Comparison of ENCODE assay signal across 13 mouse cellular contexts in genomic region chr6:30462822-30463221, GRCm38 (mm10). TPM values are rescaled to one million over a fixed set of nuclear protein-coding genes. Genes with fewer than 3 reads are reported as not detected.
DNase-seq lines count a peak whose midpoint lies in the region; ATAC-seq lines count a peak whose summit lies in the region.
"Had no signal": no experiment of that assay in that cellular context is flagged by ENCODE, and none has a peak within 500 bp of the region (broad histone marks: within the 10 kb centered on the region; RNA-seq: fewer than 3 reads in every experiment).

No protein-coding gene starts in this region.

- 16% methylated on average over 7 of the region's 7 CpGs for WGBS in heart, embryonic 12.5 days
- 16% methylated on average over 7 of the region's 7 CpGs for WGBS in lung, embryonic 16.5 days
- 26% methylated on average over 7 of the region's 7 CpGs for WGBS in intestine, embryonic 16.5 days

- DNase-seq in heart, adult 8-10 months (ENCODE audit: low spot score) = no peak
- no peak for DNase-seq in lung, postnatal 10 days
- DNase-seq in embryo, embryonic 10 days (ENCODE audit: low spot score) = peak; percentile 33
- no peak for DNase-seq in spleen, adult 12 weeks (ENCODE audit: low spot score)
- no peak for DNase-seq in frontal cortex, postnatal 25 days (ENCODE audit: low spot score in 2 of 2)
- DNase-seq: heart, postnatal 10 days had no signal

- no peak overlapping the region for H3K4me2 ChIP-seq in heart, embryonic 12.5 days
- no peak overlapping the region for H3K4me2 ChIP-seq in lung, embryonic 16.5 days (ENCODE audit: low read depth, low read length)
- 0 out of 2 replicates have a peak overlapping the region, but pooled peaks have one; percentile 14 for H3K4me2 ChIP-seq in intestine, embryonic 16.5 days (ENCODE audit: low read depth, low read length)
- H3K4me2 ChIP-seq: liver, embryonic 11.5 days; midbrain, embryonic 12.5 days had no signal

- no peaks in the 10 kb centered on the region for H3K9me3 ChIP-seq in heart, embryonic 12.5 days (replicated peaks)
- H3K9me3 ChIP-seq in lung, embryonic 16.5 days (ENCODE audit: control insufficient read depth, low read length) = no peaks in the 10 kb centered on the region
- H3K9me3 ChIP-seq in intestine, embryonic 16.5 days (ENCODE audit: control insufficient read depth, low read length) = no peaks in the 10 kb centered on the region
- H3K9me3 ChIP-seq: midbrain, embryonic 12.5 days had no signal

- peak overlapping the region; percentile 15 for H3K27ac ChIP-seq in heart, embryonic 12.5 days (ENCODE audit: poor library complexity, severe bottlenecking)
- peak overlapping the region; percentile 58 for H3K27ac ChIP-seq in lung, embryonic 16.5 days (ENCODE audit: low read length)
- H3K27ac ChIP-seq in intestine, embryonic 16.5 days (ENCODE audit: low read length) = peak overlapping the region; percentile 33
- H3K27ac ChIP-seq: midbrain, embryonic 12.5 days had no signal

- no peaks in the 10 kb centered on the region for H3K27me3 ChIP-seq in heart, embryonic 12.5 days (replicated peaks)
- H3K27me3 ChIP-seq in lung, embryonic 16.5 days (ENCODE audit: control insufficient read depth, insufficient read depth, low read depth, low read length) = no peaks in the 10 kb centered on the region
- no peaks in the 10 kb centered on the region for H3K27me3 ChIP-seq in intestine, embryonic 16.5 days (replicated peaks; ENCODE audit: control insufficient read depth, insufficient read depth, low read length)
- H3K27me3 ChIP-seq: midbrain, embryonic 12.5 days had no signal

- no peak overlapping the region for H3K9ac ChIP-seq in heart, embryonic 12.5 days
- no peak overlapping the region for H3K9ac ChIP-seq in lung, embryonic 16.5 days (ENCODE audit: low read length)
- no peak overlapping the region; the same call in 1 of the 2 replicates for H3K9ac ChIP-seq in intestine, embryonic 16.5 days (ENCODE audit: low read depth, low read length)
- H3K9ac ChIP-seq: midbrain, embryonic 12.5 days had no signal

- no peak for ATAC-seq in heart, embryonic 12.5 days (ENCODE audit: insufficient number of reproducible peaks, low FRiP score)
- ATAC-seq in lung, embryonic 16.5 days (ENCODE audit: low read depth) = no peak
- ATAC-seq in intestine, embryonic 16.5 days = 0 out of 2 replicates have a peak, but pooled peaks have one; percentile 17

- H3K36me3 ChIP-seq in heart, embryonic 12.5 days = no peaks in the 10 kb centered on the region
- H3K36me3 ChIP-seq in lung, embryonic 16.5 days (ENCODE audit: control insufficient read depth, insufficient read depth, low read length) = no peaks in the 10 kb centered on the region
- no peaks in the 10 kb centered on the region for H3K36me3 ChIP-seq in intestine, embryonic 16.5 days (ENCODE audit: control insufficient read depth, insufficient read depth, low read length)
- H3K36me3 ChIP-seq: midbrain, embryonic 12.5 days had no signal

- peaks cover 52% of the 10 kb centered on the region for H3K4me1 ChIP-seq in heart, embryonic 12.5 days (replicated peaks)
- peaks cover 34% of the 10 kb centered on the region for H3K4me1 ChIP-seq in lung, embryonic 16.5 days (replicated peaks; ENCODE audit: control insufficient read depth, insufficient read depth, low read length)
- H3K4me1 ChIP-seq in intestine, embryonic 16.5 days (ENCODE audit: control insufficient read depth, insufficient read depth, low read length) = peaks cover 31% of the 10 kb centered on the region

- H3K4me3 ChIP-seq in heart, embryonic 12.5 days = no peak overlapping the region
- no peak overlapping the region for H3K4me3 ChIP-seq in lung, embryonic 16.5 days (ENCODE audit: low read length)
- H3K4me3 ChIP-seq in intestine, embryonic 16.5 days (ENCODE audit: low read length) = no peak overlapping the region
- H3K4me3 ChIP-seq: midbrain, embryonic 12.5 days had no signal

RNA-seq across cellular contexts. Expression of gene Tmem209, which starts 46.8 kb away (rescaled TPM):
- polyA plus RNA-seq in heart, embryonic 12.5 days (2016; fragmentation: Nextera tagmentation; extraction: Ambion mirVana) = 27.5 and 31.1 TPM in 2 replicates
- 10 to 100 TPM in 2 of 4 experiments, 1 to 10 TPM in 2; 7.3 to 12.4 (median 9.5) TPM for total RNA-seq in heart, adult 8-10 months (2022)
- 33.9 and 38.5 TPM in 2 replicates for polyA plus RNA-seq in lung, embryonic 16.5 days (2015; fragmentation: Nextera tagmentation; extraction: Ambion mirVana)
- polyA plus RNA-seq in intestine, embryonic 16.5 days (2015; fragmentation: Nextera tagmentation; extraction: Ambion mirVana) = 33.0 and 34.0 TPM in 2 replicates

RNA-seq across cellular contexts. Expression of gene Ssmem1, which starts 46.8 kb away (rescaled TPM):
- polyA plus RNA-seq in heart, embryonic 12.5 days (2016; fragmentation: Nextera tagmentation; extraction: Ambion mirVana) = 0.17 and 0.26 TPM in 2 replicates
- total RNA-seq in heart, adult 8-10 months (2022) = under 1 TPM in 1 of 4 experiments, not detected in 3; 0.40 TPM
- polyA plus RNA-seq in lung, embryonic 16.5 days (2015; fragmentation: Nextera tagmentation; extraction: Ambion mirVana) = 0.19 TPM in 1 of 2 replicates, not detected in the other
- not detected in 2 replicates for polyA plus RNA-seq in intestine, embryonic 16.5 days (2015; fragmentation: Nextera tagmentation; extraction: Ambion mirVana)
- total RNA-seq: common myeloid progenitor, adult 5-6 weeks; heart, postnatal 10 days had no signal
- polyA plus RNA-seq: frontal cortex, adult 2 months; liver, embryonic 11.5 days had no signal
